Mouse (Mus musculus): ENCODE data around the gene 6820408C15Rik. TPM values are rescaled to one million over a fixed set of nuclear protein-coding genes. Genes with fewer than 3 reads are reported as not detected.
"Not testable (repeated sequence)": the region's sequence is repeated elsewhere in the genome, so short reads cannot be mapped to it uniquely, and the experiment has no call there.

6820408C15Rik gene
- total RNA-seq, 4 experiments from 2014 or later: 0.32 to 0.51 (median 0.42) TPM

DNA sequence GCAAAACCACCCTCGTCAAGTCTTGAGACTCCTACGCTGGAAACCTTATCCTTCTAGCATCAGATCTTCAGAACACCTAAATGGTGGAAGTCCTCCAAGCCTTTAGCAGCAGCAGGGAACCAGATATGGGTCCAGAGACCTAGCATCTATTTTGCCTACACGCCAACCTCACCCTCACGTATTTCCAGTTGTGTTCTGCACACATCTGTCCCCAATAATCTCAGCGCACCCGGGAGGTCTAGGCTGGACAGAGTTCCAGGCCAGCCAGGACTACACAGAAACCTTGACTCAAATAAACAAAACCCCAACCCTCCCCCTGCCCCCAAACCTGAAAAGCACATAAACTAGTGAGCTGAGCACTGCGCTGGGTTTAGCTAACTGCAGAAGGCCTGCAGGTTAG is 3.9 kb upstream of the 6820408C15Rik start:
- no peak for DNase-seq

DNA sequence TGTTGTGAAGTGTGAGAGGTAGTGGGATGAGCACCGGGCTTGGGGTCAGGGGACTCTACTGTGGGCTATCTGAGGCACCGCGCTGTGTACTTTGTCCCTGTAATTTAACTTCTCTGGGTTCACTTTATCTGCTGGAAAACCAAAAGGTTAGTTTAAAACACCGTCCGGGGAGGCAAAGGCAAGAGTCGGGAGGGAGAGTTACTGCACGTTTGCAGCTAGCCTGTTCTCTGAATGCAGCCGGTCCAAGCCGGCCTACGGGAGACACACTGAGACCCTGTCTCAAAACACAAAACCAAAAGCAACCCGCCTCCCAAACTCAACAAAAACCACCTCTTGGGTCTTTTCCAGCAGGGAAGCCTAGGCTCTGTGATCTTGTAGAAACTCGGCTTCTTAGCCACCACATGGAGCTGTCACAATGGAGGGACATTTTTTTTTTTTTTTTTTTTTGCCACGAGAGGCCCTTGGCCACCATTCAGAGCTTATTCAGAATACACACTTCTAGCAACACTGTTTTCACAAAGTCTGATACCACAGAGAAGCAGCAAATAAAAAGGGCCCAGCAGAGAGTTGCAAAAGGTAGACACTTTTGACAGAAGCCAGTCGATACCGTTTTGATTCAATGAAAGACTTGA is 2.7 kb upstream of the 6820408C15Rik start:
- no peak for DNase-seq

DNA sequence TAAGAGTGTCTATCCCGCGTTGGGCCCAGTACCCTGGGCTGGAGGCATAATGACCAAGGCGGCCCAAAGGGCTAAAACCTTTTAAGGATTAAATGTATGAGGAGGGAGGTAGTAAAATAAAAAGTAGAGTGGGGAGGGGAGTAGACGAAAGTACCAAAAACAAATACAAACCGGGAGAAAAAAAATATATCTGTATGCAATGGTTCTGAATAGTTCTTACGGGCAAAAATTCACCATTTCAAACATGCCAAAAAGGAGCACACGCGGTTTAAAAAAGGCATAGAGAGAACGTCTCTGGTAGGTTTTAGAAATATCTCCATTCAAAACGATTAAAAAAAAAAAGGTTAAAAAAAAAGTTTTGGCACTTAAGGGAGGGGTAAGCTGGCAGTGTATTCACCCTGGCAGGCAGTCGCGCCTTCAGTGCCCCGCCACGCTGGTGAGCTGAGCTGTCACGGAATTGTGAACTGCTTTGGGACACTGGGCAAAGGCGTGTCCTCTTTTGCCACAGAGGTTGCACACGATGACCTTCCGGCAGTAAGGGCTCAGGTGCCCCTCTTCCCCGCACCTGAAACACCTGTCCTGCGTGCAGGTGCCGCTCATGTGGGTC is 2.1 kb upstream of the 6820408C15Rik start:
- no peak for DNase-seq

DNA sequence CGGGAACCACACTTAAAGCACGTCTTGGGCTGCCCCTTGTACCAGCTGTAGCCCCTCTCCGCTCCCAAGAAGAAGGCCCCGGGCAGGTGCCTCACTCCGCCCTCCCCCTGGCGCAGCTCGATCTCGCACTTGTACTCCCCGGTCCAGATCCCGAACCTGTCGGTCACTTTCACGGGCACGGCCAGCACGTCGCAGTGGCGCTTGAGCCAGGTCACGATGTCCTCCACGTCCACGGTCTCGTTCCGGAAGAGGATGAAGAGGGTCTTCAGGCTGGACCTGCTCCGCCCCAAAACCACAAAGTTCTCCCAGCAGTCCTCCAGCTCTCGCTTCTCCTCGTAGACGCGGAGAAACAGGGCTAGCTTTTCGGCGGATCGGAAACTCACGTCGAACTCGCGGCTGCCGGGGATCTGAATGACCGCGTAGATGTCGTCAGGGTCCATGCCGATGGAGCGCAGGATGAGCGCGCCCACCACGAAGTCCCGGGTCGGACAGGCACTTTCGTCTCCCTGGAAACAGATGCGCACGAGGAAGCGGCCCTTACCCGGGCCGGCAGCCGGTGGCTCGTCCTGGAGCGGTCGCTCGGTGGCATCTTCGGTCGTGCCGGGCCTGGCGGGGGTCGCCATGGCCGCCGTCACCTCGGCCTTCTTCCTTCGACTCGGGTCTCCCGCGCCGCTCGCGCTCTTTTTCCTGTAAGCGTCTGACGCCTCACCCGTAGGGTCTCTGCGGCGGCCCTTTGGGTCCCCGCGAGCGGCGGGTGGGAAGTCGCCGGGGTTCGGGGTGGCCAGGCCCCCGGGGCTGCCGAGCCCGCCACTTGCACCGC is 1.4 kb upstream of the 6820408C15Rik start:
- no peak for DNase-seq

DNA sequence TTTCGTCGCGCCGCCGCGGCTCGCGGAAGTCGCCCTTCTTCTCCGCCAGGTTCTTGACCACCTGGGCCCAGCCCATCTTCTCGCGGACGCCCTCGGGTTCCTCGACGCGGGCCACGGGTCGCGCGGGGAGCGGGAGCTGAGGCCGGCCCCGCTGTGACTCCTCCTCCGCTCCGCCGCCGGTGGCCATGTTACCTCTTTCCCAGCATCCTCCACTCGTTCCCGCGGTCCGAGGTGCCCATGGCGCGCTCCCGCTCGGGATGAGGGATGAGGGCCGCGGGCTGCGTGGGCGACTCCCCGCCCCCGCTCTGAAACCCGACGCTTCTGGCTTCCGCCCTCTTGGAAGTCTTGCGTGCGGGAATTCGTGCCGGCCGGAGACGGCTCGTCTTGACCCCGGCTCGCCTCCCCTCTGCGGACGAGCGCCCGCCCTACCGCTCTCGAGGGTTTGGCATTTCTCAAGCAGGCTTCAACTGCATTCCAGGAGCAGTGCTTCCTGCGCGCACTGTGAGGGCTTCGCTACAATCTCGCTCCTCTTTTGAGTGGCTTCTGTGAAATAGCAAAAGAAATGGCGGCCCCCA is 709 bp upstream of the 6820408C15Rik start, which contains the start of gene Zcchc3:
Gene Zcchc3, minus strand, starts transcription at position 437 of the 575 bp plus-strand sequence.
- peak; percentile 83 for DNase-seq

DNA sequence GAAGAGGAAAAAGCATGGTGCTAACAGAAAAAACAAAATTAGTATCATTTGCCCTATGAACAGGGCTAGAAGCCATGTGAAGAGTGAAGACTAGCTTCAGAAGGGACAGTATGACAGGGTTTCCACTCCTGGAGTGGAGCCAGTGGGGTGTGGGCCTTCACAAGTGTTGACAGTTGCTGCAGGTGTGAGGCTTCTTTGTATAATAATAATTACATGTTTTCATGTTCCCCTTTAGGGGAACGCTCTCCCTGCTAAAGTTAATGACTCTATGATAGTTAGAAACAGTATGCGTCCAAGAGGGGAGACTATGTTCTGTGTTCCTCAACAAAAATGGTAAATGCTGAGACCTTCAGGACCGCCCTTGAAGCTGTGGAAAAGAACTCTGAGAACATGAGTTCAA is 399 bp downstream of the 6820408C15Rik start:
- no peak for DNase-seq

DNA sequence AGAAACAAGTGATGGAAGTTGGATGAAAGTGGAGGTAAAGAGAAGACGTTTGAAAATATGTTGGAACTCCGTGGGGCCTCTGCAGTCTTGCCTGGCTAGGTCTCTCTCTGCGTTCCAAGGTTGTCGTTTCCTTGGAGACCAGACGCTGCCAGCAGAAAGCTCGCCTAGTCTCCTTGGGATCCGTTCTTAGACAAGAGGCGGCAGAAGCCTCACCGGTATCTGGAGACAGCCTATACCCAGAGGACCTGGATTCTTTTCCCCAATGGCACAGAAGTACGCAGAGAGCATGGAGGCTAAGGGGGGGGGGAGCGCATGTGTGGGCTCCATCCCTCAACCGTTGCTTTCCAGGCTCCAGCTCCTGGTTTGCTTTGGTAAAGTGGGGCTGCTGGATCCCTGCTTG is 12.1 kb downstream of the 6820408C15Rik start:
- no peak for DNase-seq

DNA sequence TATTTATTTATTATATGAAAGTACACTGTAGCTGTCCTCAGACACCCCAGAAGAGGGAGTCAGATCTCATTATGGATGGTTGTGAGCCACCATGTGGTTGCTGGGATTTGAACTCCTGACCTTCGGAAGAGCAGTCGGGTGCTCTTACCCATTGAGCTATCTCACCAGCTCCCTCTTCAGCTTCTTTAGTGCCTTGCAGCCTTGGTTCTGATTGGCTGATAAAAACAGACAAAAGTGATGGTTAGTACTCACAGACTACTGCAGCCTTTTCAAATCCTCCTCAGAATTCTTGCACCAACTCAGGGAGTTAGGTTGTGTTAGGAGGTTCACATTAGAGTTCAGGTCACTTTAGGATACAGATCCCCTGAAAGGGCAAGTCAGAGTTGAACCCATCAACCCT is 13.1 kb downstream of the 6820408C15Rik start:
- not testable (repeated sequence) for DNase-seq

DNA sequence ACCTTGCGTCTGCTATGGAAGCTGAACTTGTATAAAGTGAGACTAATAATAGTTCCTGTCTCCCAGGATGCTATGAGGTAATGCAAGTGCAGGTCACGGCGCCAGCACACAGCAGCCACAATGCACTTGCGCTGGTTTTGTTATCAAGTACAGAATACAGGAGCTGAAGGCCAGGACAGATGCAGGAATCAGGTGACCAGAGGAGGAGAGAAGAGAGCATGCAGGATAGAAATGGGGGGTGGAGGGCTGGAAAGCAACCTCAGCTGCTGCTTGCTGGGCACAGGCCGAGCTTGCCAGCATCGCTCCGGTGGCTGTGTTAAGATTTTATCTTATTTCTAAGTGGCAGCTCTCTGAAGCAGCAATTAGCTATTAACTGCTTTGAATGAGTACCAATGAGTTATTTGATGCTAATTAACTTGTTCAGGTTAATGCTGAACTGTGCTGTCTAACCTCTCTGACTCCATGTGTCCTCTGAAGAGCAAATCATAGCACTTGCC is 21.1 kb downstream of the 6820408C15Rik start:
- DNase-seq: no peak

DNA sequence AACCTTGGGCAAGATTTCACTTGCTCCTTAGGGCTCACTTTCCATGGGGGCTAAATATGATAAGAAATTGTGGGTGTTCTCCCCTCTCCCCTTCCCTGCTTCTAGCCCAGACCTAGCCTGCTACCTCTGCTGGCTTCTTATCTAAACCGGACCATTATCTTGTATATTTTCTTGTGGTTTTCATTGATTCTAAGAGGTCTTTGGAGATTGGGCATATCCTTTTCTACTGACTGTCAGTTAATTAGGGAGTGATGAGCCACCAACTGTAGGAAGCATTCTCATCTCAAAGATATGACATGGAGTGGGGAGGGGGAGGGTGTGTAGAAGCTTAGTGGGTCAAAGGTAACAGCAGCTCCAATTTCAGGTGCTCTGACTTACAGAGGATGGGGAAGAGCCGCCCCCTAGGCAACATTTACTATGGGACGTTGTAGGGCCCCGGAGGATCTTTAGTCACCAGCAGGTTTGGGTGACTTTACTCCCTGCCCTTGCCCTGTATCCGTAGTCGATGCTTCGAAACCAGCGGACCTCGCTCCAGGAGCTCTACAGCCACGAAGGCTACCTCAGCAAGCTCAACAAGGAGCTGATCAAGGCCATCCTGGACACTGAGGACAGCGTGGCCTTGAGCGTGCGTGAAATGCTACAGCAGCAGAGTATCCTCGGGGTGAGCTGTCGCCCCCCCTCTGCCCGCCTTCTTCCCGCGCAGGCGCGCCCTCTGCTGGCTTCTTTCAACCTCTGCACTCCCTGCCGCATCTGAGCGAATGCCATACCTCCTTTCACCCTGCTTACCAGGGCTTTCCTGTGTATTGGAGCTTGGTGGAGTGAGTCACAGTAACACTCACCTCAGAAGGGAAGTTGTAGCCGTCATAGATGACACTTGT is 21.8 kb downstream of the 6820408C15Rik start:
- DNase-seq: peak; percentile 80

DNA sequence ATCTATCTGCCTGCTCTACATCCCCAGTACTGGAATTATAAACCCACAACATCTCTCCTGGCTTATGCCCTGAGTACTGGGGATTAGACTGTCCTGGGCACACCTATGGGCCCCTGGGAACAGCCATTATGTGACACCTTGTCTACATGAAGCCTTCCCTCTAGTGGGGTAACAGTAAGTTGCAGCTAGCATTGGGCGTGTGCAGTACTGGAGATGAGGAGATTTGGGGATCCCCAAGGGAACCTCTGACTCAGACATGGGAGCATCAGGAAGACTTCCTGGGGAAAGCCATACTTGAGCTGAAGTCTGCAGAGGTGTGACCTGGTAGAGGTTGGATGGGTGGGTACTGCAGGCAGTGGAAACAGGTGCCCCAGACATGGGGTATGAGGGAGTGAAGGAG is 23.6 kb downstream of the 6820408C15Rik start:
- DNase-seq: no peak

DNA sequence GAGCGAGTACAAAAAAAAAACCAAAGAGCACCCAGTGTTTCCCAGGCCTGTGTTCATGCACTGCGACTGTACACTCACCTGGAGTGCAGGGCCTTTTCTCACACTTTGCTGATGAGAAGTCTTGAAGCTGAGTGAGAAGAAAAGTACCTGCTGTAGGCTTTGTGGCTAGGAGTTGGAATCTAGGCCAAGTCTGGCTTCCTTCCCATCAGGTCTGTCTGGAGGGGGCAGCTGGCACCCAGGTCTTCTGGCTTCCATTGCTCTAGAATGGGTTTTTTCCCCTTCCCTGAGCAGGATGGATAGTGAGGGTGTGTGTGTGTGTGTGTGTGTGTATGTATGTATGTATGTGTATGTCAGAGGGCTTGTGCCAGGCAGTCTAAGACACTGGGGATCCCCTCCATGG is 24.4 kb downstream of the 6820408C15Rik start:
- DNase-seq: no peak

DNA sequence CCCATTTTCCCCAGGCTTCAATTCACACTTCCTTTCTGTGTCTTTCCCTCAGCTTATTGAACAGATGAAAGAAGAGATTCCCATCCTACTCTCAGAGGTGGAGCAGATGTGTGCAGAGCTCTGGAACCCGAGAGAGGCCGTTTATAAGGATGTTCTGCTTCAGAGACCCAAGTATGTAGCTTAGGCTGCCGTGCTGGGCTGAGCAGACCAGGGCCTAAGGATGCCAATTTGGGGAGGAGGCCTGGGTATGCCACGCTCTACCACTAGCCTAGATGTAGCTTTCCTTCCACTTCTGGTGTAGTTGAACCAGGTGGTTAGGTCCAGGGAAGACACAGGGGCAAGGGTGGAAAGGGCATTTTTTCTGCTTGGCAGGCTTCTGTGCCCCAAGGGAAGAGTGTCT is 26.9 kb downstream of the 6820408C15Rik start:
- DNase-seq: no peak

DNA sequence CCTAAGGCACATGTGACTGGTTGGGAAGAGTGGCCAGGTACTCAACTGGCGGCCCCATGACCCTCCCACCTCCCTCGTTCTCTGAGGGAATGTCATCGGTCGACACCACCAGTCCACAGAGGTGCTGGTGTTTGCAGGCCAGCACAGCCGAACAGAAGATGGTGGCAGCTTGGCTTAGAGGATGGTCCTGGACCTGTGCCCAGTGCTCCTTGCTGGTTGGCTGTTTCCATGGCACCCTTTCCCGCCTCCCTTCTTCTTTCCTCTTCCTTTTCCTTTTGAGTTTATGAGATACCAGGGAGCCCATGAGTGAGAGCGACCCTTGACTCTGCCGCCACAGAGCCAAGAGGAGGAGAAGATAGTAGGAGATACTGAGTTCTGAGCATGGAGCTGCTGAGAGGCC is 27.9 kb downstream of the 6820408C15Rik start:
- no peak for DNase-seq

DNA sequence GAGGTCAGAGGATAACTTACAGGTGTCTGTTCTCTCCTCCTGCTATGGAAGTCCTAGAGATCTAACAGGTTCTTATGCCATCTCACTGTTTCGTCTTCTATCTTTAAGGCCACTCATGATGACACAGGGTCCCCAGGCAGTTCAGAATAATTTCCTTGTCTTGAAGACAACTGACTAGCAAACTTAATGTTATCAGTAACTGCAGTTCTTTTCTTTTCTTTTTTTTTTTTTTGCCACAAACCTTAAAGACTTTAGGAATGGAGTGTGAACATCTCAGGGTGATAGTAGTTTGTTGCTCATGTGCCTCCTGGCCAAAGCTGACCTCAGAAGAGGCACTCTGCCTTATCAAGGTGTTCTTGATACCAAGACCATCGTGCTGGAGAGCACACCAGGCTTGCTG is 31.3 kb downstream of the 6820408C15Rik start:
- DNase-seq: no peak

DNA sequence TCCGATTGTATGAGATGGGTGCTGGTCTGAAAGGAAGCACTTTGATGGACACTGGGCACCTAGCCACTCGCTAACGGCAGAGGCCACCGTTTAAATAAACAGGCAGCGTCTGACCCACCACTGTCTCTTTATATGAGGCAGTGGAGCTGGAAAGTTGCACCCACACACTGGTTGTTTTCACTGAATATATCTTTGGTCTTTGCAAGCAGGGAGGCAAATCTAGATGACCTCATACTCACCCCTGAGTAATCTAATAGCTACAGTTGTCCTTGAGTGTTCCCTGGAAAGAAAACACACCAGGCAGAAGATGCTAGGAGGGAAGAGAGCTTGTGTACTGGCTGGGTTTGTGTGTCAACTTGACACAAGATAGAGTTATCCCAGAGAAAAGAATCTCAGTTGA is 32.1 kb downstream of the 6820408C15Rik start:
- no peak for DNase-seq

DNA sequence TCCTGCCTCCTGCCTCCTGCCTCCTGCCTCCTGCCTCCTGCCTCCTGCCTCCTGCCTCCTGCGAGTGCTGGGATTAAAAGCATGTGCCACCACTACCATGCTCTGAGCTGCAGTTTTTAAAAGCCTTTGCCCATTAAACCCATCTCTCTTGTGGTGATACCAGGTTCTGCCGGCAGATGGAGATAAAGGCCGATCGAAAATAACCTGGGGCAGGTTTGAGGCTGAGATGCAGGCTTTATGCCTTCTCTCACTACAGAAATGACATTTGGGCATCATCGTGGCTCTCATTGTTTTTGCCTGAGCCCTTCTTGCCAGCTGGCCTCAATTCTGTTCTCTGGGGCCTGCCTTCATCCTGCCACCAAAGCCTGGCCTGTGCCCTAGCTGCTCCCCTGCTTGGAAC is 34.9 kb downstream of the 6820408C15Rik start:
- DNase-seq: no peak

DNA sequence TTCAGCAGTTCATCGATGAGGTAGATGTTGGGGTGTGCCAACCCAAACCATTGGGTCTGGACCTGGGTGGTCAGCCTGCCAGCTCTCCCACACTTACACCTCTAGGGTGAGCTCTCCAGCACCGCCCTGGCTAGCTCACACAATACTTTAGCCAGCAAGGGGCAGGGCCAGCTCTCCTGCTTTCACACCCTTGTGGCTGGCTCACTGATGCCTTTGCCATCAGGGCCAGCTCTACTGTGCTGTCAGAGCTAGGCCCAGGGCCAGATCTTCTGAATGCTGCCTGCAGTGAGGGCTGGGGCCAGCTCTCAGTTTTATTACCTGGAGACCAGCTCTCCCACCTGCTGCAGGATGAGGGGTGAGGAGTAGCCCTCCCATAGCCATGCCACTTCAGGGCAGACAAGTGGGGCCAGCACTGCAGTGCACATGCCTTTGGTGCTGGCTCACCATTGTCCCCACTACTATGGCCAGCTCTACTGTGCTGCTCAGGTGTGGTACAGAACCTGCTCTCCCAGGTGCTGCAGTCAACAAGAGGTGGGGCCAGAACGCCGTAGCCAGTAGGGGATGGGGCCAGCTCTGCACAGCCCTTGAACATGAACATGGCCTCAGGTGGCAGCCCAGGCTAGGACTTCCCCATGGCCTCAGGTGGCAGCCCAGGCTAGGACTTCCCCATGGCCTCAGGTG is 36.9 kb downstream of the 6820408C15Rik start:
- DNase-seq: no peak

DNA sequence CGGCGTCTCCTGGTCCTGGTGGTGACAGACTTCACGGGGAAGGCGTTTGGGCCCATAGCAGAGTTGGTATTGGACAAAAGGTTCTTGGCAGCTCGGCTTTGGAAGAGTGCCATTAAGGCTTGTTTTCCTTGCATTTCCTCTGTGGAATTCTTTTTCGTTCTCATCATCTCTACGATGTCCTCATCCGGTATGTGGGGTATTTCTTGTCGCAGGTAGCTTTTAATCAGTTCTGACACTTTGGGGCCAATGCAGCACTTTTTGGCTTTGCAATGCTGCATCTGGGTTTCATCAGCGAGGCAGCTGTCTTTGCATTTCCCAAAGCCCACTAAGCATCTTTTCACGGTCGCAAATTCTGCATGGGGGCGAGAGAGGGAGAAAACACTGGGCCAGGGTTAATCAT is 43.9 kb downstream of the 6820408C15Rik start:
- no peak for DNase-seq

DNA sequence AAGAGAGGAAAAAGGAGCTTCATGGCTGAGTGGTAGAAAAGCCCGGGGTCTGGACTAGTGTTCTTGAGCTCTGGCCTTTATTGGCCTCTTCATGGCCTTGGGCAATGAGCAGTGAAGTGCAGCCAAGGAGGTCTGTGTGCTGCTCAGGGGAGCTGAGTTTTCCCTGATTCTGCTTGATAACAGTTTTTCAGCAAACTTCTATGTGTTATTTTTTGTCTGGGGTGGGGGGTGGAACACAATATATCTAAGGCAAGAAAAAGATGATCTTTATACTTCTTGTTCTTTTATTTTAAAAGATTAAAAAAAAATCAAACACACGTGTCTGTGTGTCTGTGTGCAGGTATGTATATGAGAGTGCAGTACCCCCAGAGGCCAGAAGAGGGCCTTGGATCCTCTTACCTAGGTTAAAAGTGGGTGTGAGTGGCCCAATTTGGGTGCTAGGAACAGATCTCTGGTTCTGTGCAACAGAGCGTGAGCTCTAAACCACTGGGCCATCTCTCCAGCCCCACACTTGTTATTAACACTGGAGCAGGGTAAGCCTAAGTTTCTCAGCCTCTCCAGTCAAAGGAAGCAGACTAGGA is 49.3 kb downstream of the 6820408C15Rik start, which contains the start of gene Defb23:
Gene Defb23, minus strand, starts transcription at position 51 of the 581 bp plus-strand sequence.
- DNase-seq: no peak

DNA sequence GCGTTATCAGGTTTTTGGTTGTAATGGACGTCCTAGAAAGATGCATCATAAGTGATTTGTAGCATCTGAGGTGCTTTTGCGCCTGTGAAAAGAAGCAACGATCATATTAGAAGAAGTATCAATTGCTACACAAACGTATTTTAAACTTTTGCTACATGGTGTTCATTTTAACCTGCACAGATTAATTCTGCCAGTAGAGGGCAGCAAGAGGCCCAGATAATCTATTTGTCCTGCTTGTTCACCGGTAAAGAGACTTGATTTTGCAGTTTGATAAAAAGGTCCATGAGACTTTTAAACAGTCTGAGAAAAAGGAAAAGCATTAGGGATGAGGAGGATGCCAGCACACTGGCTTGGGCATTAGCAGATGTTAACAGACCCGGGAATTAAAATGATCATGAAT is 55.6 kb downstream of the 6820408C15Rik start:
- peak; percentile 3 for DNase-seq
